In genomic region chr3:149444854-149445577, GRCm38 (mm10) we compare ENCODE assay signal across 8 mouse cellular contexts.
DNase-seq lines count a peak whose midpoint lies in the region; ATAC-seq lines count a peak whose summit lies in the region.

No protein-coding gene starts in this region.

- 2% methylated on average over 15 of the region's 15 CpGs for WGBS in heart, embryonic 14.5 days
- 7% methylated on average over 15 of the region's 15 CpGs for WGBS in lung, embryonic 15.5 days
- WGBS in neural tube, embryonic 15.5 days, result 3% methylated on average over 15 of the region's 15 CpGs

- peaks cover 0 to 4% of the 10 kb centered on the region in 2 experiments; a peak in 1 of 4 replicates for H3K4me1 ChIP-seq in heart, embryonic 14.5 days (ENCODE audit: control insufficient read depth in 2 of 2, insufficient read depth in 2 of 2, low read length in 2 of 2)
- peaks cover 4% of the 10 kb centered on the region; the same call in 1 of the 2 replicates for H3K4me1 ChIP-seq in lung, embryonic 15.5 days
- H3K4me1 ChIP-seq in neural tube, embryonic 15.5 days, result peaks cover 6% of the 10 kb centered on the region; the same call in 1 of the 2 replicates

- H3K36me3 ChIP-seq in heart, embryonic 14.5 days (ENCODE audit: control insufficient read depth, insufficient read depth, low read length), result no peaks in the 10 kb centered on the region
- H3K36me3 ChIP-seq in lung, embryonic 15.5 days, result no peaks in the 10 kb centered on the region
- no peaks in the 10 kb centered on the region for H3K36me3 ChIP-seq in neural tube, embryonic 15.5 days

- peak overlapping the region; percentile 46 to 61 for H3K27ac ChIP-seq in heart, embryonic 14.5 days (replicated peaks in 1 of 2; ENCODE audit: control insufficient read depth in 1 of 2, insufficient read depth in 1 of 2, low read depth in 2 of 2, low read length in 2 of 2)
- H3K27ac ChIP-seq in lung, embryonic 15.5 days, result no peak overlapping the region
- H3K27ac ChIP-seq in neural tube, embryonic 15.5 days (replicated peaks), result peak overlapping the region; percentile 71

- peak overlapping the region; percentile 64 for H3K9ac ChIP-seq in heart, embryonic 14.5 days (ENCODE audit: low read length)
- no peak overlapping the region; the same call in 1 of the 2 replicates for H3K9ac ChIP-seq in lung, embryonic 15.5 days
- H3K9ac ChIP-seq in neural tube, embryonic 15.5 days (replicated peaks), result peak overlapping the region; percentile 48

- no peaks in the 10 kb centered on the region for H3K27me3 ChIP-seq in heart, embryonic 14.5 days (ENCODE audit: control insufficient read depth, insufficient read depth, low read length)
- H3K27me3 ChIP-seq in lung, embryonic 15.5 days, result no peaks in the 10 kb centered on the region
- no peaks in the 10 kb centered on the region for H3K27me3 ChIP-seq in neural tube, embryonic 15.5 days (replicated peaks)

- H3K9me3 ChIP-seq in heart, embryonic 14.5 days (ENCODE audit: control insufficient read depth, low read length), result no peaks in the 10 kb centered on the region
- no peaks in the 10 kb centered on the region for H3K9me3 ChIP-seq in lung, embryonic 15.5 days
- H3K9me3 ChIP-seq in neural tube, embryonic 15.5 days (replicated peaks), result no peaks in the 10 kb centered on the region

- peak overlapping the region; percentile 46 to 51 for H3K4me3 ChIP-seq in heart, embryonic 14.5 days (ENCODE audit: control insufficient read depth in 1 of 2, insufficient read depth in 1 of 2, low read depth in 1 of 2, low read length in 2 of 2)
- peak overlapping the region; percentile 45 for H3K4me3 ChIP-seq in lung, embryonic 15.5 days
- H3K4me3 ChIP-seq in neural tube, embryonic 15.5 days (replicated peaks), result peak overlapping the region; percentile 46

- H3K4me2 ChIP-seq in heart, embryonic 14.5 days (ENCODE audit: low read length), result peak overlapping the region; percentile 67
- H3K4me2 ChIP-seq in lung, embryonic 15.5 days, result peak overlapping the region; percentile 53
- H3K4me2 ChIP-seq in neural tube, embryonic 15.5 days, result peak overlapping the region; percentile 56

- peak; percentile 64; the same call in 1 of the 2 replicates for ATAC-seq in heart, embryonic 14.5 days (ENCODE audit: insufficient number of reproducible peaks, insufficient read depth, low FRiP score, low read depth)
- ATAC-seq in lung, embryonic 15.5 days (ENCODE audit: borderline replicate concordance, extremely low read depth, low FRiP score, low TSS enrichment), result peak; percentile 79; the same call in 1 of the 2 replicates
- ATAC-seq in neural tube, embryonic 15.5 days (ENCODE audit: low FRiP score), result peak; percentile 87

- DNase-seq in gastrocnemius, adult 18-20 months (ENCODE audit: low spot score), result peak; percentile 1
- no peak for DNase-seq in gastrocnemius, postnatal 10 days
- DNase-seq in embryo, embryonic 10 days (ENCODE audit: low spot score), result peak; percentile 66
- peak; percentile 19 for DNase-seq in kidney, postnatal 14 days
- DNase-seq in T-cell, adult 2 months (ENCODE audit: low spot score), result no peak

Comparison
In these comparisons a context has a peak if more than half of its experiments do, and no peak if none do; other contexts are left out.
1. DNase-seq: peak in gastrocnemius, adult 18-20 months (single experiment), embryo, embryonic 10 days (single experiment) and kidney, postnatal 14 days (single experiment); none in gastrocnemius, postnatal 10 days (single experiment) and T-cell, adult 2 months (single experiment).
2. Peak in every context shown above with its lines, with median percentiles within 50 percentile points of each other: ATAC-seq, H3K4me2 ChIP-seq and H3K4me3 ChIP-seq.